Mouse (Mus musculus): ENCODE data around the gene Uqcc3. TPM values are rescaled to one million over a fixed set of nuclear protein-coding genes. Genes with fewer than 3 reads are reported as not detected.
A peak's percentile ranks its signal among the peaks of the same experiment; 100 is the strongest.
"Not testable (repeated sequence)": the region's sequence is repeated elsewhere in the genome, so short reads cannot be mapped to it uniquely, and the experiment has no call there.

The Uqcc3 gene
- polyA plus RNA-seq, 1 experiment: 70.4 TPM

GRCm38 (mm10) chr19:8852236-8852928, 28.3 kb downstream of the Uqcc3 start:
- no peak for DNase-seq (ENCODE audit: extremely low spot score in 1 of 2, low spot score in 1 of 2)

DNA sequence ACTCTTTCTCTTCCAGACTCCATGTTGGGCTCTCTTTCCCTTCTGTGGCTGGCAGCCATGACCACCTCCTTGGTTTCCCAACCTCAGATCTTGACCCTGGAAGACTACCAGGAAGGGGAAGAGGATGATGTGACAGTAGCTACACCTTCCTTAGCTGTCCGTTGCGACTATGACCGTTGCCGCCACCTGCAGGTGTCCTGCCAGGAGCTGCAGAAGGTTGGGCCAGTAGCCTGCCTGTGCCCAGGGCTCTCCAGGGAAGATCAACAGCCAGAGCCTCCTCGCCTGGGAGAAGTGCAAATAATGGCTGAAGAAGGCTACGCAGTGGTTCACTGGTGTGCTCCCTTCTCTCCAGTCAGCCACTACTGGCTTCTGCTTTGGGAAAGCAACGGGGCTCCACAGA, 29.1 kb downstream of the Uqcc3 start:
- DNase-seq (ENCODE audit: extremely low spot score in 1 of 2, low spot score in 1 of 2): no peak

- no peak for DNase-seq (ENCODE audit: extremely low spot score in 1 of 2, low spot score in 1 of 2)
Measured at GRCm38 (mm10) chr19:8850402-8850901, 30.3 kb downstream of the Uqcc3 start, which contains the start of gene Lrrn4cl. Gene Lrrn4cl, plus strand, starts transcription at chr19:8850768.

- no peak for DNase-seq (ENCODE audit: extremely low spot score in 1 of 2, low spot score in 1 of 2)
Measured at GRCm38 (mm10) chr19:8848356-8848755, 32.4 kb downstream of the Uqcc3 start.

DNA sequence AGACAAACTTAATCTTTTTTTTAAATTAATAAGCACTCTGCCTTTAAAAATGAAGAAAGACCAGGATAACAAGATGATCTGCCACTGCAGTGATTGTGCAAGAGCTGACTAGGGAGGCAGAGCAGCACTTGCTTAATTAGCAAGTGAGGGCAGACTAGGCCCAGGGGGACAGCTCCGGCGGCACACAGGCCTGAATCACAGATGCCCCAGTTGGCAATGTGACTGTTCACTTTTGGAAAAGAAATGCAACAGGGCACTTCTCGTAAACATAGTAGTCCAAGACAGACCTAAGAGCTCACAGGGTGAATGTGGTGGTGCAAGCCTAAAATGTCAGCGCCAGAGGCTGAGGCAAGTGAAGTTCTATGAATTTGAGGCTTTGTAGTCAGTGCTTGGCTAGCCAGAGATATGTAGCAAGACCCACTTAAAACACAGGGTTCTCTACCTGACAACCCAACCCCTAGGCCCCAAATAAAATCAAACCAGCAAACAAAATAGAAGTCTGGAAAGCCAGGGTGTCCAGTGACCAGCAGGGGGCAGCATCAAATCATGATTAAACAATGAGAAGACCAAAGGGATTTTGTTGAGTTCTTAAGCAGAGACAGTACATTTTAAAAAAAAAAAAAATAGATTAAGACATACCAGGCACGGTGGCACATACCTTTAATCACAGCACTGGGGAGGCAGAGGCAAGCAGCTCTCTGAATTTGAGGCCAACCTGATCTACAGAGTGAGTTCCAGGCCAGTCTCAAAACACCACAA, 36.2 kb downstream of the Uqcc3 start:
- DNase-seq (ENCODE audit: extremely low spot score in 1 of 2, low spot score in 1 of 2): peak in 1 of 2 experiments; percentile 91

DNA sequence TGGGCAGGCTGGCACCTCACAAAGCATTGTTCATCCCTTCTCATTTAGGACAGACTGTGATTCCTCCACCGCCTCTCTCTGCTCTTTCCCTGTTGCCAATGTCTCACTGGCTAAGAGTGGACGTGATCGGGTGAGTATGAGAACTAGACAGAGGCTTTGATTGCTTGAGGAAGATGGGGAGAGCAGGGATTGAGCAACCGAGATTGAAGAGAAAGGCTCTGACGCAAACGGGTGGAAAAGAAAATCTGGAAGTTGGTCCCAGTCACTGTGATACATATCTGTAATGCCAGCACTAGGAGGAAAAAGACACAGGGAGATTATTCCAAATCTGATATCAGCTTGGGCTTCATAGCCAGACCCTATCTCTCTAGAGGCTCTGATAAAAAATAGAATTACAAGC, 37.8 kb downstream of the Uqcc3 start:
- DNase-seq (ENCODE audit: extremely low spot score in 1 of 2, low spot score in 1 of 2): no peak

DNA sequence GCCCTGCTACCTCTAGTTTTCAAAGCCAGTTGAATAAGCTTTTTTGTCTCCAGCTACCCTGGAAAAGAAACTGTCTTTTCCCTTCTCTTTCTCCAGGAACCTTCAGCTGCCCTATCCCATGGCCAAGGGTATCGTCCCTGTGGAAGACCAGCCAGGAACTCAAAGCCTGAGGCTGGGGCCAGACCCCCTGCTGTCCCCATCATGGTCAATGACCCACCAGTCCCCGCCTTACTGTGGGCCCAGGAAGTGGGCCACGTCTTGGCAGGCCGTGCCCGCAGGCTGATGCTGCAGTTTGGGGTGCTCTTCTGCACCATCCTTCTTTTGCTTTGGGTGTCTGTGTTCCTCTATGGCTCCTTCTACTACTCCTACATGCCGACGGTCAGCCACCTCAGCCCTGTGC, 39.7 kb downstream of the Uqcc3 start:
- no peak for DNase-seq (ENCODE audit: extremely low spot score in 1 of 2, low spot score in 1 of 2)

DNA sequence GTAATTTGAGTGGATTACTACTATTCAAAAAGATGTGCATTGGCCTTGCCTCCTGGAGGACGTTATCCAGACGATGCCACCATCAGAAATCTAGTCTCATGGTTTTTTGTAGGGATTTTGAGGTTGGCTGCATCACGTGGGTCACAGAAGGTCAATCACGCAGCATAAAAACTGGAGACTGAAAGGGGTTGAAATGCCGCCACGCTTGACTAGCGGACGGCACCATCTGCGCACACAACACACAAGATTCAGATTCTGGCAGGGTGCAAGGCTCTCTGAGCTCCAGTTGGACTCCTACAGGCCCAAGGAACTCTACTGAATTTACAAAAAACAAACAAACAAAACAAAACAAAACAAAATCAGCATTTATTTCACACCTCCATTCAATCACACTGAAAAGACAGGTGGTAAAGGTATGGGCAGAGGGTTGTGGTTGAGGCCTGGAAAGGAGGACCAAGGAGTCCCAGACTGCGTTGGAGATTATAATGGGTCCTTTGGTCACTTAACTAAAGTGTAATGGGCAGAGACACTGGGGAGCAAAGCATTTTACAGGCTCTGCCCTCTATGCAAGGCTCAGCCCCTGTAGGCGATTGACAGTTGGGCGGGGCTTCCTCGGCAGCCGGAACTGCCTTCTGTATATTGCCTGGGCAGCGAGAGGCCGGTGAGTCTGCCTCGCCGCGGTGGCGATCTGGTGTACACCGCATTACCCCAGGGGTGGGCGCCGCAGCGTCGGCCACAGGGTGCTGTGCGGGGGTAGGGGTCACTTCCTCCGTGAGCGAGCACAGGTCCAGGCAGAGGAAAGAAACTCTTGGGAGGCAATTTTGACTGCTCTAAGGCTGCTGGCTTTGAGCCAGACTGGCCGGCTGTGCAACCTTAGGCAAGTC, 40.6 kb downstream of the Uqcc3 start:
- DNase-seq (ENCODE audit: extremely low spot score in 1 of 2, low spot score in 1 of 2): peak in 1 of 2 experiments; percentile 78

GRCm38 (mm10) chr19:8839103-8839907, 41.4 kb downstream of the Uqcc3 start, which contains the start of gene Gng3:
Gene Gng3, minus strand, starts transcription at chr19:8839194.
- peak; percentile 89 to 90 for DNase-seq (ENCODE audit: extremely low spot score in 1 of 2, low spot score in 1 of 2)

DNA sequence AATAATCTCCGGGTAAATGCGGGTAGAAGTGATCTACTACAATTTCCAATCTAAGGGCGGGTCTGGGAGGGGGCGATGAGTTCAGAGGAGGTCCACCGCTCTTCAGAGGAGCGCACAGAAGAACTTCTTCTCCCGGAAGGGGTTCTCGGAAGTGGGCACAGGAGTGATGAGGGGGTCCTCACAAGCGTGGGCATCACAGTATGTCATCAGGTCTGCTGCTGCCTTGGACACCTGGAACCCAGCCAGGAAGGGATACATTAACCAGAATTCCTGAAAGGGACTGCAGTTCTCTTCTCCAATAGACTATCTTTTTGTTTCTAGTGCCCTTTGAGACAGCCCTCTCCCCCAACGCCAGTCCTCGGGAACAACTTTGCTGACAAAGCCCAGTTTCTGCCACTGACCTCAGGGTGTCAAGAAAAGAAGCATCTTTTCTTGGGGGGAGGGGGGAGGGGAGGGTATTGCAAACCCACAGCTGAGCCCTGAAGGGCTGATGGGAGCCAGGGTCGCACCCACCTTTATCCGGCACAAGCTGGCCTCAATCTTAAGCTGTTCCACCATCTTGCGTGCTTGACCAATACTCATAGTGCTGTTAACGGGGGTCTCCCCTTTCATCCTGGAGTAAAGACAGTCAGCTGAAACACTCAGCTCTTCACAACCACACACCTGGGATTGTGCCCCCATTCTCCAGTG, 42.5 kb downstream of the Uqcc3 start:
- DNase-seq (ENCODE audit: extremely low spot score in 1 of 2, low spot score in 1 of 2): no peak

GRCm38 (mm10) chr19:8837251-8837791, 43.4 kb downstream of the Uqcc3 start, which contains the start of gene Bscl2:
Gene Bscl2, plus strand, starts transcription at chr19:8837467.
- DNase-seq (ENCODE audit: extremely low spot score in 1 of 2, low spot score in 1 of 2): peak; percentile 76 to 87

DNA sequence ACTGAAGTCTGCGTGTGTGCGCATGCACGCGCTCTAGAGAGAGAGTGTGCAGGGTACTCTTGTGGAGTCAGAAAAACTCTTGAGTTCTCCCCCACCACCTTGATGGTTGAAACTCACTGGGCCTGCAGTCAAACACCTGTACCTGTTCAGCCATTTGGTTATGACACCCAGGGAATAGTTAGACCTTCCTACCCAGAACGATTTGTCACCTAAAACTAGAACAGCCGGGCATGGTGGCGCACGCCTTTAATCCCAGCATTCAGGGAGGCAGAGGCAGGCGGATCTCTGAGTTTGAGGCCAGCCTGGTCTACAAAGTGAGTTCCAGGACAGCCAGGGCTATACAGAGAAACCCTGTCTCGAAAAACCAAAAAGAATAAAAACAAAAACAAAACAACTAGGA, 44.4 kb downstream of the Uqcc3 start:
- DNase-seq (ENCODE audit: extremely low spot score in 1 of 2, low spot score in 1 of 2): not testable (repeated sequence)

- DNase-seq (ENCODE audit: extremely low spot score in 1 of 2, low spot score in 1 of 2): no peak
Measured at GRCm38 (mm10) chr19:8832971-8833370, 47.8 kb downstream of the Uqcc3 start.

GRCm38 (mm10) chr19:8831262-8831661, 49.5 kb downstream of the Uqcc3 start:
- no peak for DNase-seq (ENCODE audit: extremely low spot score in 1 of 2, low spot score in 1 of 2)

- DNase-seq (ENCODE audit: extremely low spot score in 1 of 2, low spot score in 1 of 2): no peak
Measured at GRCm38 (mm10) chr19:8830664-8831063, 50.1 kb downstream of the Uqcc3 start.
